Mouse (Mus musculus): ENCODE data around the gene Ap2a1. TPM values are rescaled to one million over a fixed set of nuclear protein-coding genes. Genes with fewer than 3 reads are reported as not detected.

Ap2a1 gene
- polyA plus RNA-seq, 1 experiment, result 323 TPM

- TF ChIP-seq POLR2A (IDR thresholded peaks at IDR 0.05; ENCODE audit: control insufficient read depth, low read depth, low read length), result no peak
- TF ChIP-seq CTCF (IDR thresholded peaks at IDR 0.05; ENCODE audit: control insufficient read depth, insufficient read depth, insufficient replicate concordance, low read depth, low read length), result peak; percentile 82
- peaks cover 29% of the 10 kb centered on the region for H3K4me1 ChIP-seq (ENCODE audit: control insufficient read depth, insufficient read depth, low read length)
- H3K36me3 ChIP-seq (ENCODE audit: control insufficient read depth, insufficient read depth, low read length), result no peaks in the 10 kb centered on the region
- H3K4me3 ChIP-seq (ENCODE audit: control insufficient read depth, low read depth, low read length), result no peak overlapping the region
- H3K27ac ChIP-seq (ENCODE audit: control insufficient read depth, insufficient read depth, low read depth, low read length), result peak overlapping the region; percentile 27; the same call in 1 of the 2 replicates
- H3K27me3 ChIP-seq (ENCODE audit: control insufficient read depth, insufficient read depth, low read length), result no peaks in the 10 kb centered on the region
Observed at GRCm38 (mm10) chr7:44860576-44861428, 68.5 kb downstream of the Ap2a1 start.

DNA sequence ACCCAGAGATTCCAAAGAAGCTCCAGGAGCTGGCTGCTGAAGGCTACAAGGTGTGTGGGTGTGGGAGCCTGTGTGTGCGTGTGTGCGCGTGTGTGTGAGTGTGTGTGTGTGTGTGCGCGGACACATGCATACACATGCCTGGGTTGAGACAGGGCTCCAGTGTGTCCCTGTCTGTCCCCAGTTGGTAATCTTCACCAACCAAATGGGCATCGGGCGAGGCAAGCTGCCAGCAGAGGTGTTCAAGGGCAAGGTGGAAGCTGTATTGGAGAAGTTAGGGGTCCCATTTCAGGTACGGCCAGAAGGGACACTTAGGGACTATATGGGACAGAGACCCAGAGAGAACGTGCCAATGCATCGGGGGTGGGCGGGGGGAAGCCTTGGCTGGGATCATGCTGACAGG is 69.4 kb downstream of the Ap2a1 start:
- Histone ChIP-seq H3K36me3 (ENCODE audit: control insufficient read depth, insufficient read depth, low read length) (no peaks in the 10 kb centered on the region), H3K4me1 (ENCODE audit: control insufficient read depth, insufficient read depth, low read length) (peaks cover 31% of the 10 kb centered on the region), H3K27ac (ENCODE audit: control insufficient read depth, insufficient read depth, low read depth, low read length) (no peak overlapping the region), H3K27me3 (ENCODE audit: control insufficient read depth, insufficient read depth, low read length) (no peaks in the 10 kb centered on the region), H3K4me3 (ENCODE audit: control insufficient read depth, low read depth, low read length) (no peak overlapping the region)
- TF ChIP-seq CTCF (IDR thresholded peaks at IDR 0.05; ENCODE audit: control insufficient read depth, insufficient read depth, insufficient replicate concordance, low read depth, low read length) (no peak), POLR2A (IDR thresholded peaks at IDR 0.05; ENCODE audit: control insufficient read depth, low read depth, low read length) (no peak)

DNA sequence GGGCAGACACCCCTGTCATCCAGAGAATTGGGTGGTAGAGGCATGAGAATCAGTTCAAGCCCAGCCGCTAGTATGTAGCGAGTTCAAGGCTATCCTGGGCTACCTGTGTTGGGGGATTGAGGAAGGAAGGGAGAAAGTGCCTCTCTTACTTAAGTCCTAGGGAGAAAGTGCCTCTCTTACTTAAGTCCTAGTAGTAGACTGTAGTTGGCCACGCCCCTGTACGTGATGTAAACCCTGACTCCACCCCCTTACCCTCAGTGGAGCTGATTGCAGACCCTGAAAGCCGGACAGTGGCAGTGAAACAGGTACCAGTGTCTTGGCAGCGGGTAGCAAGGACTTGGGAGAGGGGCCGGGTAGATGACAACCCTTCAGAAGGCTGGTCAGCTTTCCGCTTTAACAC is 71.4 kb downstream of the Ap2a1 start:
- Histone ChIP-seq H3K4me1 (ENCODE audit: control insufficient read depth, insufficient read depth, low read length) (peaks cover 40% of the 10 kb centered on the region), H3K27ac (ENCODE audit: control insufficient read depth, insufficient read depth, low read depth, low read length) (no peak overlapping the region)
- TF ChIP-seq CTCF (IDR thresholded peaks at IDR 0.05; ENCODE audit: control insufficient read depth, insufficient read depth, insufficient replicate concordance, low read depth, low read length) (no peak), POLR2A (IDR thresholded peaks at IDR 0.05; ENCODE audit: control insufficient read depth, low read depth, low read length) (no peak)

GRCm38 (mm10) chr7:44857042-44857552 is 72.2 kb downstream of the Ap2a1 start, which contains the start of gene Pnkp:
Pnkp (plus strand) TSS chr7:44857139.
- H3K4me1 ChIP-seq (ENCODE audit: control insufficient read depth, insufficient read depth, low read length), result peaks cover 45% of the 10 kb centered on the region
- TF ChIP-seq POLR2A (IDR thresholded peaks at IDR 0.05; ENCODE audit: control insufficient read depth, low read depth, low read length) (peak; percentile 57), CTCF (IDR thresholded peaks at IDR 0.05; ENCODE audit: control insufficient read depth, insufficient read depth, insufficient replicate concordance, low read depth, low read length) (no peak)

More for the DNA sequence above, 71.4 kb downstream of the Ap2a1 start:
- H3K4me3 ChIP-seq (ENCODE audit: control insufficient read depth, low read depth, low read length), result peak overlapping the region; percentile 31
- H3K27me3 ChIP-seq (ENCODE audit: control insufficient read depth, insufficient read depth, low read length), result no peaks in the 10 kb centered on the region
- no peaks in the 10 kb centered on the region for H3K36me3 ChIP-seq (ENCODE audit: control insufficient read depth, insufficient read depth, low read length)

DNA sequence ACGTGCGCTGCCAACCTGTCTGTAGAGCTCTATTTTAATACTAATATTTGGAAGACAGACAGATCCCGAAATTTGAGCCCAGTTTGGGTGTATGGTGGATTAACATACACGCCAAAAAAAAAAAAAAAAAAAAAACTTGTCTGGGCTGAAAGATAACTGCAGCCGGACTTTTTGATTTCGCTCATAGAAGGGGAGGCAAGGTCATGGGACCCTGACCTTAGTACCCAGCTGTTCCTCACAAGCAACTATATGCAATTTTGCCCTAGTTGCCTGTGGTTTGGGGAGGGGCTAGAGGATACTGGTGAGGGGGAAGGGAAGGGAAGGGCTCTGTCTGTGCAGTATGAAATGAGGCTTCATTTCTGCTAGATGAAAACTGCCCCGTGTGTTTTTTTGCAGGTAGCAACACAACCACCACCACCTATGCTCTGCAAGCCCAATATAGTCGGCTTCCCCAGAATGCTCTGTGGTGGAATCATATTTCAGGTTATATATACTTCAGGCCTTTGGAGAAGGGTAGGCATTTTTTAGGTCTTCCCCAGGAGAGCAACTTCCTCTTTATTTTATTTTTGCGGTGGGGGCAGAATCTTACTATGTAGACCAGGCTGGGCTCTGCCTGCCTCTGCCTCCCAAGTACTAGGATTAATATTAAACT is 72.9 kb downstream of the Ap2a1 start:
- Histone ChIP-seq H3K27ac (ENCODE audit: control insufficient read depth, insufficient read depth, low read depth, low read length) (no peak overlapping the region), H3K4me3 (ENCODE audit: control insufficient read depth, low read depth, low read length) (peak overlapping the region; percentile 95; the same call in 1 of the 2 replicates), H3K36me3 (ENCODE audit: control insufficient read depth, insufficient read depth, low read length) (no peaks in the 10 kb centered on the region), H3K27me3 (ENCODE audit: control insufficient read depth, insufficient read depth, low read length) (no peaks in the 10 kb centered on the region), H3K4me1 (ENCODE audit: control insufficient read depth, insufficient read depth, low read length) (peaks cover 45% of the 10 kb centered on the region)
- TF ChIP-seq POLR2A (IDR thresholded peaks at IDR 0.05; ENCODE audit: control insufficient read depth, low read depth, low read length), result no peak
- TF ChIP-seq CTCF (IDR thresholded peaks at IDR 0.05; ENCODE audit: control insufficient read depth, insufficient read depth, insufficient replicate concordance, low read depth, low read length), result no peak

More at GRCm38 (mm10) chr7:44857042-44857552, 72.2 kb downstream of the Ap2a1 start, which contains the start of gene Pnkp:
- Histone ChIP-seq H3K4me3 (ENCODE audit: control insufficient read depth, low read depth, low read length) (peak within 1 kb of the TSS; percentile 95), H3K36me3 (ENCODE audit: control insufficient read depth, insufficient read depth, low read length) (no peaks in the 10 kb centered on the region), H3K27ac (ENCODE audit: control insufficient read depth, insufficient read depth, low read depth, low read length) (peak within 1 kb of the TSS; percentile 89), H3K27me3 (ENCODE audit: control insufficient read depth, insufficient read depth, low read length) (no peaks in the 10 kb centered on the region)

DNA sequence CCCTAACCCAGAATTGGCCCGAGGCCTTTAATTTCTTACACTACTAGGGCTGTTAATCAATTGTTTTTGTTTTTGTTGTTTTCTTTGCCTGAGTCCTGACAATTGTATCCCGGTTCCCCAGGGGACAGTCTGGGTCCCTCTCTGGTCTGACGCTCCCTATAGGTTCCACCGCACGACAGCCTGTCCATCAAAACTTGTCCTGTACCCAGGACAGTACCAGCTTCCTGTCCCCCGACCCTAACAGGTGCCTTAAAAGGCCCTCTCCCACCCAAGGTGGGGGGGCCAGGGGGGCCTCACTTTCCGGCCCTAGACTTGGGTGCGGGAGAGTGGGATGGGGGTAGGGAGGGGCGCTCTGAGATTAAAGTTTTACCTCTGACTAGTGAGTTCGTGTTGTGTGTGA is 74.3 kb downstream of the Ap2a1 start:
- H3K4me3 ChIP-seq (ENCODE audit: control insufficient read depth, low read depth, low read length), result peak overlapping the region; percentile 92
- H3K27ac ChIP-seq (ENCODE audit: control insufficient read depth, insufficient read depth, low read depth, low read length), result peak overlapping the region; percentile 89
- H3K36me3 ChIP-seq (ENCODE audit: control insufficient read depth, insufficient read depth, low read length), result no peaks in the 10 kb centered on the region
- TF ChIP-seq CTCF (IDR thresholded peaks at IDR 0.05; ENCODE audit: control insufficient read depth, insufficient read depth, insufficient replicate concordance, low read depth, low read length) (no peak), POLR2A (IDR thresholded peaks at IDR 0.05; ENCODE audit: control insufficient read depth, low read depth, low read length) (no peak)
- H3K27me3 ChIP-seq (ENCODE audit: control insufficient read depth, insufficient read depth, low read length), result no peaks in the 10 kb centered on the region
- H3K4me1 ChIP-seq (ENCODE audit: control insufficient read depth, insufficient read depth, low read length), result peaks cover 54% of the 10 kb centered on the region

All from testis, adult 2 months (tissue).